Mouse (Mus musculus): ENCODE results near the gene Gps1.
"Not testable (repeated sequence)": the region's sequence is repeated elsewhere in the genome, so short reads cannot be mapped to it uniquely, and the experiment has no call there.

The Gps1 gene

DNA sequence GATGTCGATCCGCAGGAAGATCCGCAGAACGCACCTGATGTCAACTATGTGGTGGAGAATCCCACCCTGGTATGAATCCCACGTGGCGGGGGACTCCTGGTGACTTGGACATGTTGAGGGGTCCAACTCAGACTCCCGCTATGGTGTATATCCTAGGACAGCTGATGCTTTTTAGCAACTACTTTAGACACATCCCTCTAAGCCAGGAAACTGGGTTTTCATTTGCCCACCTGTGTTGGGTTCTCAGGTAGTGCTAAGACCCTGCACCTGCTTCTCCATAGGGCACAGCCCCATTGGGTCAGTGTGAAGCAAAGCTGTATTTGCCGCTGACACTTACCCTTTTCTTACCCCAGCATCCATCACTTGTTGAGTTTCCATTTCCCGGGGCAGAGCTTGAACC is 1.1 kb downstream of the Gps1 start:
- DNase-seq (ENCODE audit: low read depth, low spot score) = no peak

GRCm38 (mm10) chr11:120788460-120788859 is 4.4 kb downstream of the Gps1 start:
- DNase-seq (ENCODE audit: low read depth, low spot score) = not testable (repeated sequence)

DNA sequence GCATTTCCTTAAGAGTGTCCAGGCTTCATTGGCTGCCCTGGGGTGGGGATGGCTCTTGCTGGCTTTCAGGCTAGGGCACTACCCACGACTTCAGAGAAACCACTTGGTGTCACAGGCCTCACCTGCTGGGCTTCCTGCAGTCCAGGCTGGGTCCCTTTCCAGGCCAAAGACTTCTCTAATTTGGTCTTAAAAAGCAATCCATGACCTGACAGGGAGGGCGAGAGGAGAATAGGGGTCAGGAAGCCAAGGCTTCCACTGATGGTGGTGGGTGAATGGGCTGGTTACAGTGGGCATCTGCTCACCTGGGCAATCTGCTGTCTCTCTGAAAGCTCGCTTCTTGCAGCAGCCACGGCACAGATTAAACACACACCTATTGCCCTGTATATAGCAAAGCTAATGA is 5.3 kb downstream of the Gps1 start:
- DNase-seq (ENCODE audit: low read depth, low spot score) = no peak

DNA sequence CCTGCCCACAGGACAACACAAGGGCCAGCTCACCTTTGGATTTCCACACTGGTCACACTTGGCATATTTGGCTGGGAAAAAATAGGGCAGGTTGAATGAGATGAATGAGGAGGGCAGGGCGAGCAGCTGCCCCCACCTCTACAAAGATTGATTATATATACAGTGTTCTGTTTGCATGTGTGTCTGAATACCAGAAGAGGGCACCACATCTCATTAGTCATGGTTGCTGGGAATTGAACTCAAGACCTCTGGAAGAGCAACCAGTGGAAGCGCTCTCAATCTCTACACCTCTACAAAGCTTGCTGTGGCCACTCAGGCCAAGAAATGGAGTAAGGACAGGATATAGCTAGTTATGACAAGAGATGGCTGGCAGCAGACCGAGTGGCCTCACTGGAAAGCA is 5.7 kb downstream of the Gps1 start:
- no peak for DNase-seq (ENCODE audit: low read depth, low spot score)

DNA sequence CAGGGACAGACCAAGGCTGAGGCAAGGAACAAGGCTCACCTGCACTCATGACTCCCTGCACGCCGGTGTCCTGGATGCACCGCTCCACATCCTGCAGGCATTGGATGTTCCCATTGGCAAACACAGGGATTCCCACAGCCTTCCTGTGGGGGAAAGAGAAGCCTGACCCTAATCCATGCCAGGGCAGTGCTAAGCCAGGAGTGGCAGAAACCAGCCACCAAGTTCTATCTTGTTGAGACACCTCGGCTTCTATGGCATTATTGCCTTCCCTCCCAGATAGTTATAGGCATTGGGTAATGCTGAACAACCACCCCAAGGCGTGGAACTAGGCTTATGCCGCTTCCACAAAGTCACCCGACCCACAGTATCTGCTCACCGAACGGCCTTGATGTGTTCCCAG is 8.6 kb downstream of the Gps1 start:
- no peak for DNase-seq (ENCODE audit: low read depth, low spot score)

DNA sequence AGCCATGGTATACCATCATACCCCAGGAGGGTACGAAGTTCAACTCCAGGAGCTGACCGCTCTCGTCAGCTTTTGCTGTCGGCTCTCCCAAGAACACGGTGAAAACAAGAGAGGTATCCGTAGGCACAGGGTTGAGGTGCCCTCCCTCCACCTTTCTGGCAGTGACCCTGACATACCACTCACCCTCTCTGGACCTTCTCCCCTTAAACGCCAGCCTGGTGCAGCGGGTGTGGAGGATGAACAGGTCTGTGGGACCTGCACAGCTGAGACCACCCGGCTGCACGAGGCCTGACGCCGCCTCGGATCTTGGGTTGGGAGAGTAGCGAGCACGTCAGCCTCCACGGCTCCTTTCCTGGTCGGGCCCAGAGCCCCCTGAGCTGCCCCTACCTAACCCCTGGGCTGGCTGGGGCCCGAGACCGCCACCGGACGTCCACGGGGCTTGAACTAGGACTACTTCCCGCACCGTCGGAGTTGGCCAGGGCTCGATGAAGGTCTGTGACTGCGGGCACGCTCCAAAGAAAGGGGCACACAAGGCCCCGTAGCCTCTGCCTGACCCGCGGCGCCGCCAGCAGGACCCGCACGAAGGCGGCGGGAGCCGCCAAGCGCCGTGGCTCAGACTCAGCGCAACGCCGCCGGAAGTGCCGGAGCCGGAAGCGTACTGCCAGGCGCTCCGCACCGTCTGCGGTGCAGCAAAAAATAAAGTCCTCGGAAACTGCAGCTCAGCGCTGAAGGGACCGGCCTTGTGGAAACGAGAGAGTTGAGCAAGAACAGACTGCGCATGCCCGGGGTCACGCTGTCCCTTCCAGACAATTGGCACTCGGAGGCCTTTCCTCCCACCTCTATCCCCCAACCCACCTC is 11.9 kb downstream of the Gps1 start, which contains the start of gene Dus1l:
Gene Dus1l (minus strand): TSS at position 648 of the 858 bp plus-strand sequence.
- peak; percentile 96 for DNase-seq (ENCODE audit: low read depth, low spot score)

DNA sequence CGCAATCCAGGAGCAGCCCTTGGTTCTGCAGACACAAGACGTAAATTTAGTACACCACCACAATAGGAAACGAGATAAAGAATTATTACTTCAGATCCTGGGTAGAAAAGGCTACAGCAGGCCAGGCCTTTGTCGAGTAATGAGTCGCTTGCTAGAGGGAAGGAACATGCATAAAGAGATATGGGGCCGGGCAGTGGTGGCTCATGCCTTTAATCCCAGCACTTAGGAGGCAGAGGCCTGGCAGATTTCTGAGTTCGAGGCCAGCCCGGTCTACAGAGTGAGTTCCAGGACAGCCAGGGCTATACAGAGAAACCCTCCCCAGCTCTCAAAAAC is 12.5 kb downstream of the Gps1 start:
- no peak for DNase-seq (ENCODE audit: low read depth, low spot score)

- no peak for DNase-seq (ENCODE audit: low read depth, low spot score)
These were observed 14.2 kb downstream of the Gps1 start for GRCm38 (mm10) chr11:120798244-120798643.

DNA sequence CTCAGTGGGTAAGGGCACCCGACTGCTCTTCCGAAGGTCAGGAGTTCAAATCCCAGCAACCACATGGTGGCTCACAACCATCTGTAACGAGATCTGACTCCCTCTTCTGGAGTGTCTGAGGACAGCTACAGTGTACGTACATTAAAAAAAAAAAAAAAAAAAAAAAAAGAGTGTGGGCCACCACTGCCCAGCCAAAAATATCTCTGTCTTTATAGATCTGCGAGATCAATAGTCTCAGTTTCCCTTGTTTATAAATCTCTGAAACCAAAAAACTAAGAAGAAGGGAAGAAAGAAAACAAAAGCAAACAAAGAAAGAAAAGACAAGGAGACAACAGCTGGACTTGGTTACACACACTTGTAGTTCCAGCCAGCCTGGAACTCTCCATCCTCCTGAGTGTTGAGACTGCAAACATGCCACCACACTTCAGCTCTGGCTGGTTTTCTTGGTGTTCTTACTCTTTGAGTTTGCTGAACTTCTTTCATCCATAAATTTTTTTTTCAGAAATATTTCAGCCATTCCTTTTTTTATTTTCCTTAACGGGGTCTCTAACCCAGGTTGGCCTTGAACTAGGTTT is 15.3 kb downstream of the Gps1 start:
- no peak for DNase-seq (ENCODE audit: low read depth, low spot score)

GRCm38 (mm10) chr11:120800061-120800904 is 16.2 kb downstream of the Gps1 start:
- peak; percentile 79 for DNase-seq (ENCODE audit: low read depth, low spot score)

GRCm38 (mm10) chr11:120804274-120804673 is 20.2 kb downstream of the Gps1 start:
- no peak for DNase-seq (ENCODE audit: low read depth, low spot score)

DNA sequence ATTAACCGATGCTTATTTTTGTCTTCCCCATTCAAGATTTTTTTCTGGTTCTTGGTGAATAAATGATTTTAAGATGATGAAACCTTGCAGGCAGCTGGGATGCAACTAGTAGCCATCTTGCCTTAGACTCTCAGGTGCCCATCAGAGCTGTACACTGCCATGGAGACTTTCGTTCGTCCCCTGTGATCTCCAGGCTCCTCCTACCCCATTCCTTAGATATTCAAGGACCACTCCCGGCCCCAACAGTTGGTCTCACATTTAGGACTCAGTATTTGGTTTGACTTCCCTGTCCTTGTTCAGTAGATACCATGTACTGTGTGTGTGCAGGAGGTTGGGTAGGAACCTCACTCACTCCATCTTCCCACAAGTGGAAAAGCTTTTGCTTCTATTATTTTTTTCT is 20.7 kb downstream of the Gps1 start:
- DNase-seq (ENCODE audit: low read depth, low spot score) = no peak

- DNase-seq (ENCODE audit: low read depth, low spot score) = no peak
These were observed 21.6 kb downstream of the Gps1 start for GRCm38 (mm10) chr11:120805375-120806298.

- DNase-seq (ENCODE audit: low read depth, low spot score) = no peak
These were observed 23.9 kb downstream of the Gps1 start for GRCm38 (mm10) chr11:120808010-120808409.

DNA sequence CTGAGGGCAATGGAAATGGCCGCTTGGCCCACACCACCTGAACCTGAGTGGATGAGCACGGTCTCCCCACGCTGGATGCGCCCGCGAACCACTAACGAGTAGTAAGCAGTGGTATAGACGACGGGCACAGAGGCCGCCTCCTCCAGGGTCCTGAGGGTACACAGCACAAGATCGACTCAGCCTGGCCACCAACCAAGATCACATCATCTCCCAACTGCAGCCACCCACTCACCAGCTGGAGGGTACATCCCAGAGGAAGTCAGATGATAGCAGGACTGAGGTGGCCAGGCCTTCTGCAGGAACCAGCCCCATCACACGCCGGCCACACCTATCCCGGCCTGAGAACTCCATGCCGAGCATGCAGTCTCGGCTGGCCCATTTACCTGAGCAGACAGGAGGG is 28.0 kb downstream of the Gps1 start:
- DNase-seq (ENCODE audit: low read depth, low spot score) = no peak

DNA sequence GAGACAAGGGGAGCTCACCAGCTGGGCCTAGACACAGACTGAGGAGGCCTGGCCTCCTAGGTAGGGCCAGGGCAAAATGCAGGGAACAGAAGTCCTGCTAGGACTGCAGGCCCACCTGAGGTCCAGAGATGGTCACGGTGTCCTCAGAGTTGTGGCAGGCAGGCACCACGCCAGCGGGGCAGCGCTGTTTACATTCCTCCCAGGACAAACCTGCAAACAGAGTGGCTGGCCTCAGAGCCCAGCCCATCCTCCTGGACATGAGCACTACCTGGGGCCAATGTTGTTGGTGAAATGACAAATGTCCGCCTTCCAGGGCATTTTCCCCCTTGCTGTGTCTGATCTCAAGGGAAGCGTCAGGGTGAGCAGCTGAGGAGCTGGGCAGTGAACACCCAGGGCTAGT is 33.3 kb downstream of the Gps1 start:
- DNase-seq (ENCODE audit: low read depth, low spot score) = no peak

GRCm38 (mm10) chr11:120818251-120818650 is 34.2 kb downstream of the Gps1 start:
- no peak for DNase-seq (ENCODE audit: low read depth, low spot score)

DNA sequence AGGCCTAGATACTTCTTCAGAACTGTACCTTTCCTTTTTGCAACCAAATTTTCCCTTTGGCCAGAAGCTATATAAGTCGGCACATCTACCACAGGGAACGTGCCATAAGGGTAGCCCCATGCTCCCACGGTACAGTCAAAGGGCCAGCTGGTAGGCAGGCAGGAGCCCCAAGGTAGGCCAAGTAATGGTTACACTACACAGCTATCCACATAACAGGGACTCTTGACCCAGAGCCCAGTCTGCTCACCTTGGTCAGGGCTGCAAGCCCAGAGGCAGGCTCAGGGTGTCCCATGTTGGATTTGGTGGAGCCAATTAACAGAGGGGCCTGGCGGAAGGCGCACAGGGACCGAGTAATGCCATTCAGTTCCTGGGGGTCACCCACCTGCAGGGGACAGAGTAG is 35.5 kb downstream of the Gps1 start:
- no peak for DNase-seq (ENCODE audit: low read depth, low spot score)

DNA sequence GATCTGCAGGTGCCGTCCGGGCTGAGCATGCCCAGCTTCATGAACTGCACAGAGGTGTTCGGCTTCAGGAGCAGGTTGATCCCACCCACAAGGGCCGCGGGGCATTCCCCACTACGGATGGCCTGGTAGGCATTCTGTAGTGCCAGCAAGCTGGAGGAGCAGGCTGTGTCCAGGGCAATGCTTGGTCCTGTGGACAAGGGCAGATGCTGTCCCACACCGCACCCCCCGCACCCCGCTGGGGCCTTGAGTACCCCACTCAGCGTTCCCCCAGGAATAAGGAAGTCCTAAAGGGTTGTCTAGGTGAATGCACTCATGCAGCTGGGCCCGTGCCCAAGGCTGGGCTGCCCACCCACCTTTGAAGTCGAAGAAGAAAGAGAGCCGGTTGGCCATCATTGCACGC is 36.5 kb downstream of the Gps1 start:
- no peak for DNase-seq (ENCODE audit: low read depth, low spot score)

- no peak for DNase-seq (ENCODE audit: low read depth, low spot score)
These were observed 37.2 kb downstream of the Gps1 start for GRCm38 (mm10) chr11:120821076-120821922.
